18 mouse cellular contexts compared by ENCODE assay signal in genomic region chr14:115391831-115392230, GRCm38 (mm10).
"Had no signal": no experiment of that assay in that cellular context is flagged by ENCODE, and none has a peak within 500 bp of the region (broad histone marks: within the 10 kb centered on the region; RNA-seq: fewer than 3 reads in every experiment).

No protein-coding gene starts in this region.

- DNase-seq: gastrocnemius, adult 2 months; gastrocnemius, postnatal 10 days; gastrocnemius, postnatal 25 days; heart, adult 11 months; heart, adult 2 months; heart, postnatal 14 days; heart, postnatal 36 days; kidney, adult 18-20 months; kidney, adult 8-10 months; kidney, postnatal 10 days; kidney, postnatal 25 days; kidney, postnatal 4 days; left cerebral cortex, postnatal 4 days had no signal

- ATAC-seq: hindbrain, embryonic 16.5 days; inflammation-experienced regulatory T-cells, adult 6 months; intestine, embryonic 15.5 days; intestine, postnatal 0 days; liver, embryonic 12.5 days had no signal
